Mouse (Mus musculus) intestine, postnatal 0 days (tissue): ENCODE measurements around the gene Frmd5. TPM values are rescaled to one million over a fixed set of nuclear protein-coding genes. Genes with fewer than 3 reads are reported as not detected.

Source experiments
- ATAC-seq: fragments of 200-750 bp; cut with Nextera tagmentation; 2 replicates; pipeline ENCODE4 v1.8.0; 2017; ENCODE audit warnings: mild to moderate bottlenecking, moderate TSS enrichment, moderate library complexity
- H3K27ac ChIP-seq: fragments of 300-500 bp; sonication (generic); 2 replicates; pipeline ENCODE4 v1.5.1; 2014; ENCODE audit warnings: mild to moderate bottlenecking, low read depth, low read length, moderate library complexity
- H3K27me3 ChIP-seq: fragments of 300-500 bp; sonication (generic); replicated peaks from 2 replicates; pipeline ENCODE4 v1.6.1; 2014; ENCODE audit warnings: low read length, mixed read lengths; ENCODE audit not compliant: control insufficient read depth, insufficient read depth
- H3K36me3 ChIP-seq: fragments of 300-500 bp; sonication (generic); 2 replicates; pipeline ENCODE4 v1.6.1; 2014; ENCODE audit warnings: mild to moderate bottlenecking, moderate library complexity; ENCODE audit not compliant: control insufficient read depth, insufficient read depth
- H3K4me1 ChIP-seq: fragments of 300-500 bp; sonication (generic); replicated peaks from 2 replicates; pipeline ENCODE4 v1.6.1; 2014; ENCODE audit warnings: antibody characterized with exemption, low read length, mixed read lengths; ENCODE audit not compliant: control insufficient read depth, insufficient read depth
- H3K4me2 ChIP-seq: fragments of 300-500 bp; sonication (generic); replicated peaks from 2 replicates; pipeline ENCODE4 v1.6.1; 2014; ENCODE audit warnings: low read depth, mild to moderate bottlenecking, moderate library complexity
- H3K4me3 ChIP-seq: fragments of 300-500 bp; sonication (generic); 2 replicates; pipeline ENCODE4 v1.5.1; 2014; ENCODE audit warnings: low read depth, low read length
- H3K9ac ChIP-seq: fragments of 300-500 bp; sonication (generic); 2 replicates; pipeline ENCODE4 v1.6.1; 2014; ENCODE audit warnings: mild to moderate bottlenecking, low read depth, low read length
- H3K9me3 ChIP-seq: fragments of 300-500 bp; sonication (generic); 2 replicates; pipeline ENCODE4 v1.6.1; 2016; ENCODE audit warnings: mixed run types; ENCODE audit not compliant: control insufficient read depth
- CTCF ChIP-seq: sonication (generic); IDR thresholded peaks from 2 replicates; pipeline ENCODE4 v1.5.1; 2016; ENCODE audit warnings: low read depth, mild to moderate bottlenecking, control low read depth, antibody characterized with exemption, moderate library complexity
- WGBS: fragments of 180-500 bp; shearing (Covaris S2); extraction: QIAGEN DNeasy Blood & Tissue Kit; methylation state at CpG from one replicate; pipeline ENCODE4 v1.1.7; 2014; 5-methylcytosine and 5-hydroxymethylcytosine counted together
- polyA plus RNA-seq: library from polyadenylated mRNA; unstranded; fragments of >200 nt; fragmentation: Nextera tagmentation; extraction: Ambion mirVana; gene quantifications from 2 replicates; pipeline ENCODE4 v1.2.1, GENCODE M21; 2015

Gene Frmd5
- polyA plus RNA-seq, 1 experiment from 2014 or later, result 0.50 TPM

DNA sequence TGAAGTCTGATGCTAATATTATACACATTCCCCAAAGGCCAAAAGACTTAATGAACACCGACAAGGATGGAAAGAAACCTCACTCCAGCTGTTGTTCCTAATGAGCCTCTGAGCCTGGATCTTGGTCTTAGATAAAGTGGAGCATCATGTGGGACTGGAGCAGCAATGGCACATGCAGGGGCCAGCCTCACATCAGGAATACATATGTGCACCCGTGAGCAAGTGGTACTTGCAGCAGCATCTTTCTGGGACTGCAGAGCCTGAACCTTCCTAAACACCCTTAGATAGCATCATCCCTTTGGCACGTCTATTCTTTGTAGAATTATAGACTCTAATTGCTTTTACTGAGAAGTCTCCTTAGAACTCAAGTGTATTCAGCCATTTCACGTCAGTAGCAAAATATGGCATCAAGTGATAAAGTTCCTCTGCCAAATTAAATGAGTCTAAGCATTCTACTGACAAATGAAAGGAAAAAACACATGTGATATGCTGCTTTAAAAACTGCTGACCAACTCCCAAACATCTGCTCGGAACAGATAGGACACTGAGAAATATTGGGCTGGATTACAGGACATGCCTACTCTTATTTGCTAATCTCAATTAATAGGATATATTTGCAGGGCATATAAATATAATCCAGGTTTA lies 148.6 kb downstream of the Frmd5 start:
- no peaks in the 10 kb centered on the region for H3K4me1 ChIP-seq
- 82% methylated on average over 5 of the region's 5 CpGs for WGBS
- no peaks in the 10 kb centered on the region for H3K27me3 ChIP-seq
- H3K4me2 ChIP-seq, result no peak overlapping the region
- no peak overlapping the region for H3K4me3 ChIP-seq
- H3K36me3 ChIP-seq, result no peaks in the 10 kb centered on the region
- no peaks in the 10 kb centered on the region for H3K9me3 ChIP-seq
- TF ChIP-seq CTCF, result no peak
- H3K9ac ChIP-seq, result no peak overlapping the region
- H3K27ac ChIP-seq, result no peak overlapping the region
- no peak for ATAC-seq

DNA sequence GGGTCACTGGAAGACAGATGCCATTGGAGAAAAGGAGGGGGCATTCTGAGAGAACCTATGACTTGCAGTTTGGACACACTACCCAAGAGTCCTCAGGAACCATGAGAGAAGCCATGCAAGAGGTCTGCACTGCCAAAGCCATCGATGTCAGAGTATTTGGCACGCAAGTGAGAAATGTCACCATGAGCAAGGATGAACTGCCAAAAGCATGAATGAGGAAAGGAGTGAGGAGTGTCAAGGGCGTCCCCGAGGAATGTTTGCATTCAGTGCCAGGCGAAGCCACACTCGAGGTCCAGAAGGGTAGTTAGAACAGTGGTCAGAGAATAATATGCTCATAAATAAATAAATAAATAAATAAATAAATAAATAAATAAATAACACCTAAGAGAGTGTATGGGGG lies 150.9 kb downstream of the Frmd5 start:
- H3K9ac ChIP-seq, result no peak overlapping the region
- ATAC-seq, result no peak
- H3K36me3 ChIP-seq, result no peaks in the 10 kb centered on the region
- no peaks in the 10 kb centered on the region for H3K4me1 ChIP-seq
- no peaks in the 10 kb centered on the region for H3K27me3 ChIP-seq
- TF ChIP-seq CTCF, result no peak
- 88% methylated on average over 6 of the region's 6 CpGs for WGBS
- no peak overlapping the region for H3K27ac ChIP-seq
- H3K4me3 ChIP-seq, result no peak overlapping the region
- H3K9me3 ChIP-seq, result no peaks in the 10 kb centered on the region
- H3K4me2 ChIP-seq, result no peak overlapping the region

- WGBS, result 78% methylated on average over 8 of the region's 8 CpGs
- no peak for TF ChIP-seq CTCF
- no peaks in the 10 kb centered on the region for H3K9me3 ChIP-seq
Measured at GRCm38 (mm10) chr2:121655106-121655505, 151.8 kb downstream of the Frmd5 start.

GRCm38 (mm10) chr2:121646528-121646927 lies 160.4 kb downstream of the Frmd5 start:
- no peak overlapping the region for H3K9ac ChIP-seq
- ATAC-seq, result no peak
- no peaks in the 10 kb centered on the region for H3K4me1 ChIP-seq
- no peaks in the 10 kb centered on the region for H3K36me3 ChIP-seq
- H3K4me3 ChIP-seq, result no peak overlapping the region
- H3K27ac ChIP-seq, result no peak overlapping the region
- no peak overlapping the region for H3K4me2 ChIP-seq
- no peaks in the 10 kb centered on the region for H3K27me3 ChIP-seq
- H3K9me3 ChIP-seq, result no peaks in the 10 kb centered on the region
- no peak for TF ChIP-seq CTCF
- WGBS, result 56% methylated on average over 4 of the region's 4 CpGs

More at GRCm38 (mm10) chr2:121655106-121655505, 151.8 kb downstream of the Frmd5 start:
- no peaks in the 10 kb centered on the region for H3K27me3 ChIP-seq
- no peak overlapping the region for H3K27ac ChIP-seq
- no peak overlapping the region for H3K4me3 ChIP-seq
- H3K4me2 ChIP-seq, result no peak overlapping the region
- no peaks in the 10 kb centered on the region for H3K36me3 ChIP-seq
- no peak overlapping the region for H3K9ac ChIP-seq
- H3K4me1 ChIP-seq, result no peaks in the 10 kb centered on the region
- no peak for ATAC-seq

DNA sequence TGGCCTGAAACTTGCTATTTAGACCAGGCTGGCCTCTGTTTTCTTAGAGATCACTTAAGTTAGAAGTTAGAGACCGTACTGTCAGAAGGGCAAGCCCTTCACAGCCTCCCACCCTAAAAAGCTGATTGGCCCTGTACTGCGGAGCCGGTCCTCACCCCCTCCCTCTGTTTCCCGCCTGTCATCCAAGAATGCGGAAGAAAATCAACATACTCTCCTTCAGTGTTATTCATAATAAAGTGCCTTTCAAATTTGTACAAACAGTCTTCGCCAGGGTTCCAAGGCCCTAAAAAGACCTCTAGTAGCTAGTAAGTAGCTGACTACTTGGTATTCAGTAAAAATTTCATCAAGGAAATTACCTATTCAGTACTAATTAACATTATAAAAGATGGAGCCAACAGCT lies 164.0 kb downstream of the Frmd5 start:
- no peak overlapping the region for H3K4me2 ChIP-seq
- TF ChIP-seq CTCF, result no peak
- H3K27ac ChIP-seq, result no peak overlapping the region
- ATAC-seq, result no peak
- H3K9ac ChIP-seq, result no peak overlapping the region
- H3K36me3 ChIP-seq, result no peaks in the 10 kb centered on the region
- no peaks in the 10 kb centered on the region for H3K4me1 ChIP-seq
- no peak overlapping the region for H3K4me3 ChIP-seq
- H3K9me3 ChIP-seq, result no peaks in the 10 kb centered on the region
- WGBS, result 45% methylated on average over 6 of the region's 6 CpGs
- H3K27me3 ChIP-seq, result no peaks in the 10 kb centered on the region

GRCm38 (mm10) chr2:121632091-121632490 lies 174.8 kb downstream of the Frmd5 start:
- ATAC-seq, result no peak
- no peak for TF ChIP-seq CTCF

GRCm38 (mm10) chr2:121630286-121630685 lies 176.6 kb downstream of the Frmd5 start:
- Histone ChIP-seq H3K27me3 (no peaks in the 10 kb centered on the region), H3K4me2 (no peak overlapping the region), H3K4me3 (no peak overlapping the region), H3K9ac (no peak overlapping the region), H3K36me3 (no peaks in the 10 kb centered on the region), H3K9me3 (no peaks in the 10 kb centered on the region), H3K4me1 (no peaks in the 10 kb centered on the region), H3K27ac (no peak overlapping the region)
- WGBS, result 76% methylated on average over 5 of the region's 5 CpGs
- TF ChIP-seq CTCF, result no peak
- no peak for ATAC-seq

More at GRCm38 (mm10) chr2:121632091-121632490, 174.8 kb downstream of the Frmd5 start:
- 41% methylated on average over 4 of the region's 4 CpGs for WGBS
- H3K9ac ChIP-seq, result no peak overlapping the region
- H3K27ac ChIP-seq, result no peak overlapping the region
- no peak overlapping the region for H3K4me3 ChIP-seq
- H3K9me3 ChIP-seq, result no peaks in the 10 kb centered on the region
- H3K36me3 ChIP-seq, result no peaks in the 10 kb centered on the region
- H3K27me3 ChIP-seq, result no peaks in the 10 kb centered on the region
- H3K4me1 ChIP-seq, result no peaks in the 10 kb centered on the region
- H3K4me2 ChIP-seq, result no peak overlapping the region
